Mouse (Mus musculus) intestine, postnatal 0 days (tissue): ENCODE measurements at regions not wholly inside any gene's neighbourhood (a gene's known extent, or its start where the extent isn't known, plus 50 kb on each side); places are given as distances from the start of the nearest gene placed in this dataset.
"Not testable (repeated sequence)": the region's sequence is repeated elsewhere in the genome, so short reads cannot be mapped to it uniquely, and the experiment has no call there.

Source experiments
- ATAC-seq: fragments of 200-750 bp; cut with Nextera tagmentation; 2 replicates; pipeline ENCODE4 v1.8.0; 2017; ENCODE audit warnings: mild to moderate bottlenecking, moderate TSS enrichment, moderate library complexity
- H3K27ac ChIP-seq: fragments of 300-500 bp; sonication (generic); 2 replicates; pipeline ENCODE4 v1.5.1; 2014; ENCODE audit warnings: mild to moderate bottlenecking, low read depth, low read length, moderate library complexity
- H3K27me3 ChIP-seq: fragments of 300-500 bp; sonication (generic); replicated peaks from 2 replicates; pipeline ENCODE4 v1.6.1; 2014; ENCODE audit warnings: low read length, mixed read lengths; ENCODE audit not compliant: control insufficient read depth, insufficient read depth
- H3K36me3 ChIP-seq: fragments of 300-500 bp; sonication (generic); 2 replicates; pipeline ENCODE4 v1.6.1; 2014; ENCODE audit warnings: mild to moderate bottlenecking, moderate library complexity; ENCODE audit not compliant: control insufficient read depth, insufficient read depth
- H3K4me1 ChIP-seq: fragments of 300-500 bp; sonication (generic); replicated peaks from 2 replicates; pipeline ENCODE4 v1.6.1; 2014; ENCODE audit warnings: antibody characterized with exemption, low read length, mixed read lengths; ENCODE audit not compliant: control insufficient read depth, insufficient read depth
- H3K4me2 ChIP-seq: fragments of 300-500 bp; sonication (generic); replicated peaks from 2 replicates; pipeline ENCODE4 v1.6.1; 2014; ENCODE audit warnings: low read depth, mild to moderate bottlenecking, moderate library complexity
- H3K4me3 ChIP-seq: fragments of 300-500 bp; sonication (generic); 2 replicates; pipeline ENCODE4 v1.5.1; 2014; ENCODE audit warnings: low read depth, low read length
- H3K9ac ChIP-seq: fragments of 300-500 bp; sonication (generic); 2 replicates; pipeline ENCODE4 v1.6.1; 2014; ENCODE audit warnings: mild to moderate bottlenecking, low read depth, low read length
- H3K9me3 ChIP-seq: fragments of 300-500 bp; sonication (generic); 2 replicates; pipeline ENCODE4 v1.6.1; 2016; ENCODE audit warnings: mixed run types; ENCODE audit not compliant: control insufficient read depth
- CTCF ChIP-seq: sonication (generic); IDR thresholded peaks from 2 replicates; pipeline ENCODE4 v1.5.1; 2016; ENCODE audit warnings: low read depth, mild to moderate bottlenecking, control low read depth, antibody characterized with exemption, moderate library complexity
- WGBS: fragments of 180-500 bp; shearing (Covaris S2); extraction: QIAGEN DNeasy Blood & Tissue Kit; methylation state at CpG from one replicate; pipeline ENCODE4 v1.1.7; 2014; 5-methylcytosine and 5-hydroxymethylcytosine counted together

GRCm38 (mm10) chrX:50607636-50608035 lies 179.3 kb upstream of the Olfr1324 start:
- Histone ChIP-seq H3K4me1 (no peaks in the 10 kb centered on the region), H3K4me3 (no peak overlapping the region), H3K4me2 (no peak overlapping the region), H3K9ac (no peak overlapping the region), H3K27me3 (no peaks in the 10 kb centered on the region), H3K9me3 (no peaks in the 10 kb centered on the region), H3K27ac (no peak overlapping the region), H3K36me3 (peaks cover 3% of the 10 kb centered on the region; the same call in 1 of the 2 replicates)
- 71% methylated on average over 7 of the region's 7 CpGs for WGBS
- peak; percentile 61 for TF ChIP-seq CTCF
- no peak for ATAC-seq

- not testable (repeated sequence) for H3K27ac ChIP-seq, H3K36me3 ChIP-seq, H3K4me1 ChIP-seq, H3K9ac ChIP-seq, H3K27me3 ChIP-seq, H3K9me3 ChIP-seq
- Histone ChIP-seq H3K4me3 (peak overlapping the region; percentile 9; the same call in 1 of the 2 replicates), H3K4me2 (peak overlapping the region; percentile 38; the same call in 1 of the 2 replicates)
- peak; percentile 75 for TF ChIP-seq CTCF
- ATAC-seq = peak; percentile 61
- WGBS = 50% methylated on average over 2 of the region's 2 CpGs
Observed at GRCm38 (mm10) chrX:50605517-50605916, 177.2 kb upstream of the Olfr1324 start.

GRCm38 (mm10) chrX:50604995-50605394 lies 176.7 kb upstream of the Olfr1324 start:
- Histone ChIP-seq H3K4me3 (peak overlapping the region; percentile 9; the same call in 1 of the 2 replicates), H3K4me2 (peak overlapping the region; percentile 38; the same call in 1 of the 2 replicates)
- H3K9me3 ChIP-seq, H3K4me1 ChIP-seq, H3K36me3 ChIP-seq, ATAC-seq, H3K9ac ChIP-seq, H3K27me3 ChIP-seq, H3K27ac ChIP-seq: not testable (repeated sequence)
- peak; percentile 55 for TF ChIP-seq CTCF
- 70% methylated on average over 4 of the region's 4 CpGs for WGBS

GRCm38 (mm10) chrX:50602881-50603280 lies 174.6 kb upstream of the Olfr1324 start:
- TF ChIP-seq CTCF = peak; percentile 73
- not testable (repeated sequence) for H3K36me3 ChIP-seq, H3K27ac ChIP-seq, H3K4me2 ChIP-seq, H3K9ac ChIP-seq, H3K9me3 ChIP-seq, H3K27me3 ChIP-seq, H3K4me1 ChIP-seq
- ATAC-seq = 0 out of 2 replicates have a peak, but pooled peaks have one; percentile 48
- peak overlapping the region; percentile 24; the same call in 1 of the 2 replicates for H3K4me3 ChIP-seq
- WGBS = 63% methylated on average over 3 of the region's 3 CpGs

GRCm38 (mm10) chrX:50602461-50602875 lies 174.2 kb upstream of the Olfr1324 start:
- H3K4me1 ChIP-seq, H3K27me3 ChIP-seq, H3K4me2 ChIP-seq, H3K27ac ChIP-seq, H3K9ac ChIP-seq, H3K36me3 ChIP-seq, H3K9me3 ChIP-seq: not testable (repeated sequence)
- 53% methylated on average over 9 of the region's 9 CpGs for WGBS
- peak overlapping the region; percentile 24; the same call in 1 of the 2 replicates for H3K4me3 ChIP-seq
- 0 out of 2 replicates have a peak, but pooled peaks have one; percentile 42 for ATAC-seq
- peak; percentile 52 for TF ChIP-seq CTCF

- peak; percentile 74 for ATAC-seq
- H3K9ac ChIP-seq = not testable (repeated sequence)
Observed at GRCm38 (mm10) chrX:50600262-50600661, 172.0 kb upstream of the Olfr1324 start.

More at GRCm38 (mm10) chrX:50600262-50600661, 172.0 kb upstream of the Olfr1324 start:
- peak overlapping the region; percentile 48 for H3K4me2 ChIP-seq
- not testable (repeated sequence) for H3K27me3 ChIP-seq, H3K27ac ChIP-seq, H3K4me1 ChIP-seq, H3K9me3 ChIP-seq, H3K36me3 ChIP-seq
- WGBS = 60% methylated on average over 3 of the region's 3 CpGs
- TF ChIP-seq CTCF = peak; percentile 75
- peak overlapping the region; percentile 17; the same call in 1 of the 2 replicates for H3K4me3 ChIP-seq
